Mouse (Mus musculus): ENCODE data around the gene Cfd.
"Not testable (repeated sequence)": the region's sequence is repeated elsewhere in the genome, so short reads cannot be mapped to it uniquely, and the experiment has no call there.

Cfd gene

DNA sequence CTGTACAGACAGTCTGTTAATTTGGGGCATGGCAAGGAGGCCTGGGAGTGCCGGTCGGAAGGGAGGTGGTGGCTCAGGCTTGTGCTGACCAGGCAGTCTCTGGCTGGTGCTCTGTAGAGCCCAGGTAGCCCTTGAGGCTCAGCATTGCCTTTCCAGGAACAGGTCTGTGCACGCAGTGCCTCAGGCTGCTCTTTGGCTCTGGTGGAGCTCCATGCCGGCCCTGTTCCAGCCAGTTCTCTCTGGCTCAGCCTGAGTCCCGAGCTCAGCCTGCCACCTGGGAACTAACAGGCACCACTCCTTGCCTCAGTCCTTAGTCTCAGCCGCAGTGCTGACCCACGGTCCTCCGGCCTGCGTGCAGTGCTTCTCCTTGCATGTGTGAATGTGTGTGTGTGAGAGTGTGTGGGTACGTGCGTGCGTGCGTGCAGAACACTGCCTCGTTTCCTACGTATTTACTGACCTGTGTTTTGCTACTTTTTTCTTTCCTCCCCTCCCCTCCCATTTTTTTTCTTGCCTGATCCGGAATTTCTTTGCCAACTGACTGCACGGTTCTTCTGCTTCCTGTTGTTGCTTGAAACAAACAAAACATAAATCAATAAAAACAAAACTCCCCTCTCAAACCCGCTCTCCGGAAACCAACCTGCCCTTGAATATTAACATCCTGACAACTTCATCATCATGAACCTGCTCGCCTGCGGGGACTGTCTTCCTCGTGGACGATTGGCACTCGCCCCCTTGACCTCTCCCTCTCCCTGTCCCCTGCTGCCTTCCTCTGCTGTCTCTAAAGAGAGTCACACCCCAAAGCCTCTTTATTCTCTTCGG lies 29.2 kb upstream of the Cfd start:
- DNase-seq (ENCODE audit: low spot score), result no peak

DNA sequence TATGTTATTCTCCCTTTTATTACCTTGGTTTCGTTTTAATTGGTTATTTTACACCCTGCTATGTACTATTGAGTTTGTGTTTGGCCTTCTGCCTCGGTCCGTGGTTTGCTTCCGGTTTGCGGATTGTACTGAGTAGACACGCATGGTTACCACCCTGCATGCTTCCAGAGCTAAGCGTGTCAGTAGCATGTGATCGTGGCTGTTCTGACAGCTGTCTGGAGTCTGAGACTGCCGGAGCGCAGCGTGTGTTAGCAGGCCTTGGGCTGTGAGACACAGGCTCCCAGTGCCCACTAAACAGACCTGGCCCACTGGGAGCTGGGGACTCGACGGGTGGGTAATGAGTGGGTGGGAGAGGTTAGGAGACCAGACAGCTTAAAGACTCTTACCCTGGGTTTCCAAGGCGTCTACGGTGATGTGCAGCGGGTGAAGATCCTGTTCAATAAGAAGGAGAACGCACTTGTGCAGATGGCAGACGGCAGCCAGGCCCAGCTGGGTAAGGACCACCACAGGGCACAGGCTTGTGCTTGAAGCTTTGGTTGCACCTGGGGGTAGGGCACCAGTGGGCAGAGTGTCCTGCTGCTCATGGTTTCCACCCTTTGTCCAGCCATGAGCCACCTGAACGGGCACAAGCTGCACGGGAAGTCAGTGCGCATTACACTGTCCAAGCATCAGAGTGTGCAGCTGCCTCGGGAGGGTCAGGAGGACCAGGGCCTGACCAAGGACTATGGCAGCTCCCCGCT lies 28.4 kb upstream of the Cfd start:
- DNase-seq (ENCODE audit: low spot score), result no peak

DNA sequence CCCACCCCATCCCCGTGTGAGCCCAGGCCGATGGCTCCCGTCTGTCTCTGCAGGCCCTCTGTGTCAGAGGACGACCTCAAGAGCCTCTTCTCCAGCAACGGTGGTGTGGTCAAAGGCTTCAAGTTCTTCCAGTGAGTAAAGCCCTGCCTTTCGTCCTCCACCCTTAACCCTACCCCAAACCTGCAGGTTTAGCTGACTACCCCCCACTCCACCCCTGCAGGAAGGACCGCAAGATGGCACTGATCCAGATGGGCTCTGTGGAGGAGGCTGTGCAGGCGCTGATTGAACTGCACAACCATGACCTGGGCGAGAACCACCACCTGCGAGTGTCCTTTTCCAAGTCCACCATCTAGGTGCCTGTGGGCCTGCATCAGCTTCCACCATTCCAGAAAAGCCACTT lies 27.7 kb upstream of the Cfd start:
- no peak for DNase-seq (ENCODE audit: low spot score)

DNA sequence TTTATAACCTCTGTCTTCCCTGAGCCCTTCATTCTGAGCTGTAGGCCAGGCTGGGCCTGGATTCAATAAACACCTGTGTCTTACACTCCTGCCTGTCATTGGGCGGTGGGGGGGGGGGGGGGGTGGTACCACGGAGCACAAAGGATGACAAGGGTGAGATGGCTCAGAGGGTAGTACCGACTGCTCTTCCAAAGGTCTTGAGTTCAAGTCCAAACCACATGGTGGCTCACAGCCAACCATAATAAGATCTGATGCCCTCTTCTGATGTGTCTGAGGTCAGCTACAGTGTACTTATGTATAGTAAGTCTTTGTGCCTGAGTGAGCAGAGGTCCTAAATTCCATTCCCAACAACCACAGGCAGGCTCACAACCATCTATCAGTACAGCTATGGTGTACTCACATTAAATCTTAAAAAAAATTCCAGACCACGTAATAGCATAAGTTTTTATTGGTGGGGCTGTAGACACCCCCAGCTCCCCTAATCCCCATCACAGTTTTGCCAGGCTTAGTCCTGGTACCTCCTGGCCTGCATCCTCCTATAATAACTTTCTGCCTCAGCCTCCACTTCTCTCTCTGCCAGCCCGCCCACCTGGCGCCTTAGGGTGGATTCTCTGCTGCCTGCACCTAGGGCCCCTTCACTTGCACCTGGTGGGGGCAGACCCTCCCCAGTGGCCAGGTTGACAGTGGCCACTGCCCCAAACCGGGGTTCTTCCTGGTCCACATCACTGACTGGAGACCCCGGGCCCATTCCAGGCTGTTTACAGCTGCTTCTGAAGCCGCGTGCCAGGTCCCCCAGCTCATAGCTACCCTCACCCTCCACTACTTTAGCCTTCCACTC lies 26.1 kb upstream of the Cfd start:
- DNase-seq (ENCODE audit: low spot score), result no peak

DNA sequence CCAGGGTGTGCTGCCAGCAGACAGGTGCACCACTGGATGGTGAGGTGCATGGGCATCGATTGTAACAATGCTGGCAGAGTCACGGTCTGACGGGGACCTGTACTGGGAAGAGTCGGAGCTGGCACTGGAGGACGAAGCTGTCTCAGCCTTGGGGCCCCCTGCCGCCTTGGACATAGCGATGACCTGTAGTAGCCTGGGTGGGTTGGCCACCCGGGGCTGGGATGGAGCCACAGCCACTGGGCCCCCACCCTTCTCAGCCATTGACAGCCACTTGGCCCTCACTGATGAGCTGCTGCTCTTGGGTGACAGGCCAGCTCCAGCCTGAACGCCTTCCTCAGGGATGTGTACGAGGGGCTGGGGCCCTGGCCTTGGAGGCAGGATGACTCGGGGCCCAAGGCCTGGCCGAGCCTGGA lies 25.5 kb upstream of the Cfd start:
- no peak for DNase-seq (ENCODE audit: low spot score)

DNA sequence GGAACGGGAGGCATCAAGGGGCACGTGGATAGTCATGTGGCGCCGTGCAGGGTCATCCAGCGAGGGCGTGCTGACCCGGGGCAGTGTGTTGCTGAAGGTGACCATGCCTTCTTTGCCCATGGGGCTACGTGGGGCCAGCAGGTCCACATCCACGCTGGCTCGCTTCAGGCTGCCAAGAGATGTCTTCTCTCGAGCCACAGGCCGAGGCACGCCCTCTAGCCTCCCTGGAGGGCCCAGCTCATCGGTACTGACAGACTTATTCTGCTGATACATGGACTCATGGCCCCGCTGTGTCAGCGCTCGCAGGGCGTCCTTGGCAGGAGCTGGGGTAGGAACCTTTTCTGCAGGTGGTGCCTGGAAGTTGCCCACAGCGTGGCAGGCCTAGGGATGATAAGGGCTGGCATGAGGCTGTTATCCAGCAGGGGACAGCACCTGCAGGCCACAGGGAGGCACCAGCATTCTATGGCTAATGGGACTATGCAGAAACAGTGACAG lies 24.8 kb upstream of the Cfd start:
- DNase-seq (ENCODE audit: low spot score), result no peak

DNA sequence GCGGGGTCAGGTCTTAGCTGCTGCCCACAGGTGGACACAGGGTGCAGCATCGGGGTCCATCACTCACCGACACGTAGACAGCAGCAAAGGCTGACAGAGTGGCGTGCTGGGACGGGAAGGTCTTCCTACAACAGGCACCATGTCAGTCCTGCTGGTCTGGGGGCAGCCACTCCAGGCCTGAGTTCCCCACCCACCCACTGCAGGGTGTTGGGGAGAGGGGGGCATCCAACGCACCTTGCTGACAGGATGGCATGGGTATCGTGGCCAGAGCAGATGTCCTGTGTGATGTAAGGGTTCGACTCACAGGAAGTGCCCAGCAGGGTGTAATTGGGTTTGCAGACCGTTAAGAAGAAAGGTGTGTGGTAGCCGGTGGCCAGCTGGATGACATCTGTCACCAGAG lies 24.1 kb upstream of the Cfd start:
- no peak for DNase-seq (ENCODE audit: low spot score)

DNA sequence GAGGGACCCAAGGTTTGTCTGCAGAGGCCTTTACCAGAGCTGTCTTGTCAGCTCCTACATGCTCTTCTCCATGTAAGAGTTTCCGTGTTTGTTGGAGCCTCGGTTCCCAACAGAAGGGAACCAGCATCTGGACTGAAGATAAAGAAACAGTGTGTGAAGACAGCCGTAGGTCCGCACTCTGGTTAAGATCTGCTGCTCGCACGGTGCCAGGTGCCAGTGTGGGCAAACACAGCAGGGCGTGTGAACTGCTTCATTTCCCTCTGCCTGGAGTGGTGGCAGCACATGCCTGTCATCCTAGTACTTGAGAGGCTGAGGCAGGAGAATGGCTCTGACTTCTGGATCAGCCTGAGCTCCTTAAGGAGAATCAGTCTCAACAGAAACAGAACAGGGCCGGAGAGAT lies 18.8 kb upstream of the Cfd start:
- no peak for DNase-seq (ENCODE audit: low spot score)

DNA sequence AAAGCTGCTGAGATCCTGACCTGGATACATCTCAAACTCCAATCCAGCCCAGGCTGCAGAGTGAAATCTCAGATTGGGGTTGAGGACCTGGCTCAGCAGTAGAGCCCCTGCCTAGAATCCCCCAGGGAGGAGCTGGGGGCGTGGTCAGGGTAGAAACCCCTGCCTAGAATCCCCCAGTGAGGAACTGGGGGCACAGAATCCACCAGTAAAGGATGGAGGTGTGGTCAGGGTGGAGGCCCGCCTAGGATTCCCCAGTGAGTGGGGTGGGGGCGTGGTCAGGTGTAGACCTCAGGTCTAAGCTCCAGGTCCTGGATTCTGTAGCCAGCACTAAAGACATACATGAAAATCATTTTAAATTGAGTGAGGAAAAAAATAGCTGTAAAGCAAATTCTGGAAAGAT lies 17.8 kb upstream of the Cfd start:
- no peak for DNase-seq (ENCODE audit: low spot score)

DNA sequence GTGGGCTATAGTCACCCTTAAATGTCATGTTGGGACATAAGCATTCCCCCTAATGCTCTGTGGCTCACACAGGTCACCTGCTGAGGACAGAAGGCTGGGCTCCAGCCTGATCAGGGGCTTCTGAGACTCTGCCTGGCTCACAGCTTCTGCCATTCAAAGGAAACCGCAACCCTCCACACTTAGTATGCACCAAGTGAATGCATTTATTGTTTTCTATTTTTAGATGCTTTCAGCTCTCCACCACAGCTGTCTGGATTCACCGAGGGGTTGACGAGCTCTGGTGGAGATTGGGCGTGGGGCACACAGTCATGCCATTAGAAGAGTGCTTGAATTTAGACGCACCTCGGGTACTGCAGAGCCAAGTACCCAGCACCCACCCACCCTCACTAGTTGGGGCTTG lies 17.3 kb upstream of the Cfd start:
- no peak for DNase-seq (ENCODE audit: low spot score)

DNA sequence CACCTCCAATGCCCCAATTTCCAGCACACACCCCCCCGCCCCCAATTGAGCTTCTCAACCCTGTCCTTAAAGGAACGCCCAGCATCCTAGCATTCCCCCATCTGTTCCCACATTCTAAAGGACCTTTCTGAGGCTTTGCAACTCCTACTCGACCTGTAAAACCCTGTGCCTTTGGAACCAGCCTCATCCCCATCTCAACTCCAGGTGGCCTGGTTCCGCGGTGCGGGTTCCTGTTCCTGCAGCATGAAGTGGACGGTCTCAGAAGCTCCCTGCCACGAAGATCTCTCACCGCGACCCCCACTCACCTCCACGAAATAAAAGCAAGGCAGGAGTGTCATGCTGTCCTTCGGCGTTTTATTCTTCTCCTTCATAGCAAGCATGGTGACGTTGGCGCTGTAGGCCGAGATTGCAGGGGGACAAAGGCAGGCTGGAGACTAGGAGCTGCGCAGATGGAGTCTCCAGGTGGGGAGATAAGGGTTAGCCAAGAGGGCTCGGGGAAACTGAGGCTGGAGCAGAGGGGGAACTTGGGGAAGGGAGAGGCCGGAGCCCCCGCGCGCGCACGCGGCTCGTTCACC lies 16.9 kb upstream of the Cfd start:
- no peak for DNase-seq (ENCODE audit: low spot score)

DNA sequence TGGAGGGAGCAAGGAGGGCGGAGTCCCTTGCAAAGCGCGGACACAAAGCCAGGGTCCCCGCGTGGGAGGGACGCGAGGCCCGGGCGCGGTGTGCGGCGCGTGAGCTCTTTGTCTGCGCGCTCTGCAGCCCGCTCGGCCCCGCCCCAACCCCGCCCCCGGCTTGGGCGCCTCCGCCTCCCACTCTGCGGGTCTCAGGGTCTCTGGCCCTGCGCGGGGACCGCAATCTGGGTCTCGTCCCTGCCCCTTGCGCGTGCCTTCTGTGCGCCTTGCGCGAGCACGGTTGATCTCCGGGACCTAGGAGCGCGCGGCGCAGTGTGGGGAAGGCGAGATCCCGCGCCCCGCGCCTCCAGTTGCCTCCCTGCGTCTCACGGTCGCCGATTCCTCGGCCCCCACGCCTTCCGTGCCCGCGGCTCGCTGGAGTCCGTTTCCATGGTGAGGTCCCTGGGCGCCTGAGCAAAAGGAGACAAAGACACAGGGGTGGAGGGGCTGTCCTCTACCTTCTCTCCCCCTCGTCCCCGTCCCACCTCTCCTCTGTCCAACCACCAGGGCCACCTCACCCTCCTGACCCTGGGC lies 16.3 kb upstream of the Cfd start, which contains the start of the genes Prtn3 and Plppr3:
Gene Prtn3 (plus strand): TSS at position 187 of the 573 bp plus-strand sequence.
Gene Plppr3 (minus strand): TSS at position 345 of the 573 bp plus-strand sequence.
- no peak for DNase-seq (ENCODE audit: low spot score)

DNA sequence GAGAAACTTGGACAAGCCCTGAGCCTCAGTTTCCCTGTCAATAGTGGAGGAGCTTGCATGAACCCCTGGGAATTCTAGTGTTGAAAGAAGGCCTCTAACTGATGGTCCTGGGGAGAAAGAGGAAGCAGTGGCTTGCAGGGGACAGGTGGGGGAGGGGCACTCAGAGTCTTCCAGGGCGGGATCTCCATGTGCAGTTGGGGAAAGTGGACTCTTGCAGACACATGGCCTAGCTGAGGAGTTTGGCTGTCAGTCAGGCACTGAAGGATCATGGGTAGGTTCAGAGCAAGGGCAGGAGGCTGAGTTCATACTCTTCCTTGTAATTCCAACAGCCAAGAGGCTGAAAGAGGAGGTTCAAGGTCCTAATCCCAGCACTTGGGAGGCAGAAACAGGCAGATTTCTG lies 13.5 kb upstream of the Cfd start:
- DNase-seq (ENCODE audit: low spot score), result no peak

DNA sequence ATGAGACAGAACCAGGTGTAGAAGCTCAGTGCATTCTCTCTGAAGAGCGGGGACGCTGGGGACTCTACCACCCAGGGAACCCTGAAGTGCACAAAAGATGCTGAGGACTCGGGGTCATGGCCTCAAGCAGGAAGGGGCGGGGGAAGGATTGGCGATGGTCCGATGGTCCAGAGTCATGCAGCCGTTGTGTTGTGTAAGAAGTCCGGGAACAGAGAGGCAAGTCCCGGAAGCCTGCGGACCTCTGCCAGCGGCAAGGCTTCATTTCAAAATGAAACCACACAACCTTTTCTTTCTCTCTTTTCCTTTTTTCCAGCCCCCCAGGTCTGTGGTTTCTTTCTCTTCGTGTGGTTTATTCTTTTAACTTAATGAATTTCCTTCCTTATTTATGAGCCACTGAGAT lies 12.9 kb upstream of the Cfd start:
- no peak for DNase-seq (ENCODE audit: low spot score)

DNA sequence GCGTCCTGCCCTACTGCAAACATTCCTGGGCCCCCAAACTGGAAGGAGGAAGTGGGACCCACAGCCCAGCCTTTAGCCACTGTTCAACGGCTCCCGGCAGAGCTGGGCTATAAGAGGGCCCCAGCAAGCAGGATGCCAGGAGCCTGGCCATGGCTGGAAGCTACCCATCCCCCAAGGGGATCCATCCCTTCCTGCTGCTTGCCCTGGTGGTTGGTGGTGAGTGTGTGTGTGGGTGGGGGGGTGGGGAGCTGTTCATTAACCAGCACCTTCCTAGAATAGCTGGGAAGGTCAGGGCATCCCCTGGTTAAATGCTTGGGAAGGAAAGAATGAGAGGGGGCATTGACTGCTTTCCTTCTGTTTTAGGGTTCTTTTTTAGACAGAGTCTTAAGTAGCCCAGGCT lies 11.1 kb upstream of the Cfd start:
- DNase-seq (ENCODE audit: low spot score), result no peak

DNA sequence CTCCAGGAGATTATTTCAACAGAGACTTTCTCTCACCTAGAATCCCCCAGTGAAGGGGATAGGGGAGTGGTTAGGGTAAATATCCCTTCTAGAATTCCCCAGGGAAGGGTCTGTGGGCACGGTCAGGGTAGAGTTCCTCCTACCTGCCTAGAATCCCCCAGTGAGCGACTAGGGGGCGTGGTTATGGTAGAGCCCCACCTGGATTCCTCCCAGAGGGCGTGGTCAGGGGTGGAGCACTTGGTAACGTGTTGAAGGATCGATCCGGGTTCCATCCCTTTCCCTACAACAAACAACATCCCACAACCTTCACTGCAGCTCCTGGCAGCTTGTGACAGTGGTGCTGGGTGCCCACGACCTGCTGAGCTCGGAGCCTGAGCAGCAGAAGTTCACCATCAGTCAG lies 9.9 kb upstream of the Cfd start:
- no peak for DNase-seq (ENCODE audit: low spot score)

DNA sequence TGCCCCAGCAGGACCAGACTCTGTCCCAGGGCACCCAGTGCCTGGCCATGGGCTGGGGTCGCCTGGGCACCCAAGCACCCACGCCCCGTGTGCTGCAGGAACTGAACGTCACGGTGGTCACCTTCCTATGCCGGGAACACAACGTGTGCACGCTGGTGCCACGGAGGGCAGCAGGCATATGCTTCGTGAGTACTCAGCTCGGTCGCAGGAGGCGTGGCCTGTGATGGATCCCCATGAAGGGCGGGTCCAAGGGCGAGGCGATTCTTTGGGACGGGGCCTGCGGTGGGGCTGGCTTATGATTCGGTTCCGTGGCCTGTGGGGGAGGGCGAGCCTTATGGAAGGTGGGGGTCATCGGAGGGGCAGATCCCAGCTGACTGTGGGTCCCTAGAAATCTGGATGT lies 8.7 kb upstream of the Cfd start:
- no peak for DNase-seq (ENCODE audit: low spot score)

DNA sequence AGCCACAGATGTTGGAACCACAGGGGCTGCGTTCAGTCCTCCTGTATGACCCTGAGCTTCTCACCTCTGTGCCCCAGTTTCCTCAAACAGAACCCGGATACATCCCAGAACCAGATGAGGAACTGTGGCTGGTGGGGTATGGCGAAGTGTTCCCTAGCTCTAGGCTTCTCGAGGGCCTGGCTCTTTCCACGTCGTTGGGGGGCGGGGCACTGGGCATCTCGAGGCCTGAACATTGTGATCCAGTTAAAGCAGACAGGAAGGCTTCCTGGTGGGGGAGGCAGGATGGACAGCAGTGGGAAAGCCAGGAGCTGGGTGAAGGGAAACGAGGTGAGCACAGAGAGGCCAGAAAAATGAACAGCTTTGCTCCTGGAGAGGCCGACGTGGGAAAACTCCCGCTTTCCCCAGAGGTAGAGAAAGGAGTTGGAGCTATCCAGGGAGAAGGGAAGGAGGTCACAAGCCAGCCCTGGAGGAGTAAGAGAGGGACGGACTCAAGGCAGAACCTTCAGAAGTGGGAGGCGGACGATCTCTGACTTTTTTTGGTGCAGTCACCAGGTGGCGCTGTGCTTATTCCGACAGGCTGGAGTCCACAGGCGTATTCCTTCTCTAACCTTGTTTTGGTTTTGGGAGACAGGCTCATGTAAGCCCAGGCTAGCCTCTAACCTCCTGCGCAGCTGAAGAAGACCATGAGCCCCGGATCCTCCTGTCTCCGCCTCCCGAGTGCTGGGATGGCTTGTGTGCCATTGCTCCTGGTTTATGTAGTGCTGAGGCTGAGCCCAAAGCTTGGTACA lies 7.2 kb upstream of the Cfd start:
- DNase-seq (ENCODE audit: low spot score), result peak; percentile 59

DNA sequence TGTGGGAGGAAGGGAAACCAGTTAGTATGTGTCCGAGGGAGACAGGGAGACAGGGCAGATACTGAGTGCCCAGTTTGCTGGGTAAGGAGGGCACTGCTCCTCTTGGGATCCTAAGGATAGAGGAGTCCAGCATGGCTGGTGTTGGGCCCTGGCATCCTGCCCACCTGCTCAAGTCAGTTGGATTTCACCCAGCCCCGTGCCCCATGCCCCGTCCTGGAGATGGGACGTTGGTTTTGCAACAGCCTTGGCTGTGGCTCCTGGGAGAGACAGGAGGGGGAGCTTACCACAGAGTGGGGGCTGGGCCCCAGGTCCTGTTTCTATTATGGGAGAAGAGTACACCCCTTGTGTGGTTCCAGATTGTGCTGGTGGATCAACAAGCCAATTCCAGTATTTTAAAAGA lies 6.2 kb upstream of the Cfd start:
- no peak for DNase-seq (ENCODE audit: low spot score)

DNA sequence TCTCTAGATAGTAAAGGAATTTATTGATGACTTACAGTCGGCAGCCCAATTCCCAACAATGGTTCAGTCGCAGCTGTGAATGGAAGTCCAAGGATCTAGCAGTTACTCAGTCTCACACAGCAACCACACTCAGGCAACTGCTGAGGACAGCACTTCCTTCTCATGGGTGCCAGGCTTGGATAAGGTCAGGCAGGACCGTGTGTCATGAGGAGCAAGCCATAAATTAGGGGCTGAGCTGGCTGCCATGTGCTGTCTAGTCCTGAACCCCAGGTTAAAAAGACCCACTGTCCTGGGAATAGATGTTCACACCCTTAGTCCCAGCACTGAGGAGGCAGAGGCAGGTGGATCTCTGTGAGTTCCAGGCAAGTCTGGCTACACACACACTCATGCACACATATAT lies 5.7 kb upstream of the Cfd start:
- not testable (repeated sequence) for DNase-seq (ENCODE audit: low spot score)

DNA sequence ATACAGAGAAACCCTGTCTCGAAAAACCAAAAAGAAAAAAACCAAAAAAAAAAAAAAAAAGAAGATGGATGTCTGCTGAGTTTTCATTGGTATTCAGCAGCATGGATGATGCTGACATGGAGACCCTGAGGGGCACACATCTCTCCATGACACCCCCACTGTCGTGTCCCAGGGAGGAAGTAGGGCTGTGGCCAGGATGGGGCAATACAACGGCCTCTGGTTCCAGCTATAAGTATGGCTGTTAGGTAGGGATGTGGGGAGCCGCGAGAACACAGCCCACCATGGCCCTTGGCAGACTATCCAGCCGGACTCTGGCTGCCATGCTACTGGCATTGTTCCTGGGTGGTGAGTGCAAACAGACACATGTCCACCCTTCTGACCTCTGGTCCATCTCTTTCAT lies 4.6 kb upstream of the Cfd start, which contains the start of gene Elane:
Gene Elane (plus strand): TSS at position 194 of the 400 bp plus-strand sequence.
- DNase-seq (ENCODE audit: low spot score), result no peak
